Mouse (Mus musculus): ENCODE measurements around the gene BC017158. TPM values are rescaled to one million over a fixed set of nuclear protein-coding genes. Genes with fewer than 3 reads are reported as not detected.
A peak's percentile ranks its signal among the peaks of the same experiment; 100 is the strongest.

The BC017158 gene
- polyA plus RNA-seq, 1 experiment from 2014 or later, result 16.7 TPM

- Histone ChIP-seq H3K4me3 (ENCODE audit: low read depth, low read length) (no peak overlapping the region), H3K27ac (ENCODE audit: low read length) (no peak overlapping the region), H3K27me3 (replicated peaks; ENCODE audit: insufficient read depth, low read length) (no peaks in the 10 kb centered on the region), H3K36me3 (ENCODE audit: insufficient read depth, low read length) (no peaks in the 10 kb centered on the region), H3K4me1 (ENCODE audit: insufficient read depth, low read depth, low read length) (peaks cover 8% of the 10 kb centered on the region; the same call in 1 of the 2 replicates), H3K9ac (replicated peaks; ENCODE audit: low read depth) (no peak overlapping the region), H3K4me2 (replicated peaks; ENCODE audit: low read depth, low read length) (no peak overlapping the region), H3K9me3 (ENCODE audit: low read length) (no peaks in the 10 kb centered on the region)
- 32% methylated on average over 8 of the region's 8 CpGs for WGBS
- ATAC-seq (peak; percentile 23; the same call in 1 of the 2 replicates), DNase-seq (ENCODE audit: low spot score) (peak; percentile 46)
- TF ChIP-seq EP300 (IDR thresholded peaks at IDR 0.05), result no peak
- TF ChIP-seq CTCF (IDR thresholded peaks at IDR 0.05), result no peak
Observed at GRCm38 (mm10) chr7:128310229-128310688, 12.3 kb upstream of the BC017158 start.

GRCm38 (mm10) chr7:128309776-128310175, 11.8 kb upstream of the BC017158 start:
- WGBS, result 43% methylated on average over 1 of the region's 1 CpGs
- Histone ChIP-seq H3K36me3 (ENCODE audit: insufficient read depth, low read length) (no peaks in the 10 kb centered on the region), H3K4me3 (ENCODE audit: low read depth, low read length) (no peak overlapping the region), H3K27ac (ENCODE audit: low read length) (no peak overlapping the region), H3K4me1 (ENCODE audit: insufficient read depth, low read depth, low read length) (peaks cover 8% of the 10 kb centered on the region; the same call in 1 of the 2 replicates), H3K9me3 (ENCODE audit: low read length) (no peaks in the 10 kb centered on the region), H3K4me2 (replicated peaks; ENCODE audit: low read depth, low read length) (no peak overlapping the region), H3K9ac (replicated peaks; ENCODE audit: low read depth) (no peak overlapping the region), H3K27me3 (replicated peaks; ENCODE audit: insufficient read depth, low read length) (no peaks in the 10 kb centered on the region)
- ATAC-seq (no peak), DNase-seq (ENCODE audit: low spot score) (peak; percentile 33)
- TF ChIP-seq CTCF (IDR thresholded peaks at IDR 0.05) (no peak), EP300 (IDR thresholded peaks at IDR 0.05) (no peak)

- DNase-seq (ENCODE audit: low spot score), result no peak
Observed at GRCm38 (mm10) chr7:128309216-128309615, 11.2 kb upstream of the BC017158 start.

GRCm38 (mm10) chr7:128307851-128308250, 9.9 kb upstream of the BC017158 start:
- TF ChIP-seq EP300 (IDR thresholded peaks at IDR 0.05) (0 out of 2 replicates have a peak, but pooled peaks have one; percentile 29), CTCF (IDR thresholded peaks at IDR 0.05) (no peak)
- peak; percentile 48 for DNase-seq (ENCODE audit: low spot score)
- H3K27ac ChIP-seq (ENCODE audit: low read length), result 0 out of 2 replicates have a peak overlapping the region, but pooled peaks have one; percentile 14
- 0 out of 2 replicates have a peak, but pooled peaks cover 3% of the 10 kb centered on the region for H3K4me1 ChIP-seq (ENCODE audit: insufficient read depth, low read depth, low read length)
- H3K27me3 ChIP-seq (replicated peaks; ENCODE audit: insufficient read depth, low read length), result no peaks in the 10 kb centered on the region
- H3K36me3 ChIP-seq (ENCODE audit: insufficient read depth, low read length), result no peaks in the 10 kb centered on the region
- no peaks in the 10 kb centered on the region for H3K9me3 ChIP-seq (ENCODE audit: low read length)
- peak; percentile 50; the same call in 1 of the 2 replicates for ATAC-seq
- H3K9ac ChIP-seq (replicated peaks; ENCODE audit: low read depth), result no peak overlapping the region
- H3K4me2 ChIP-seq (replicated peaks; ENCODE audit: low read depth, low read length), result no peak overlapping the region
- no peak overlapping the region for H3K4me3 ChIP-seq (ENCODE audit: low read depth, low read length)

More at GRCm38 (mm10) chr7:128309216-128309615, 11.2 kb upstream of the BC017158 start:
- no peaks in the 10 kb centered on the region for H3K36me3 ChIP-seq (ENCODE audit: insufficient read depth, low read length)
- ATAC-seq, result no peak
- 32% methylated on average over 3 of the region's 3 CpGs for WGBS
- no peak overlapping the region for H3K9ac ChIP-seq (replicated peaks; ENCODE audit: low read depth)
- H3K9me3 ChIP-seq (ENCODE audit: low read length), result no peaks in the 10 kb centered on the region
- H3K27me3 ChIP-seq (replicated peaks; ENCODE audit: insufficient read depth, low read length), result no peaks in the 10 kb centered on the region
- TF ChIP-seq CTCF (IDR thresholded peaks at IDR 0.05) (no peak), EP300 (IDR thresholded peaks at IDR 0.05) (no peak)
- no peak overlapping the region for H3K4me2 ChIP-seq (replicated peaks; ENCODE audit: low read depth, low read length)
- no peak overlapping the region for H3K27ac ChIP-seq (ENCODE audit: low read length)
- peaks cover 8% of the 10 kb centered on the region; the same call in 1 of the 2 replicates for H3K4me1 ChIP-seq (ENCODE audit: insufficient read depth, low read depth, low read length)
- no peak overlapping the region for H3K4me3 ChIP-seq (ENCODE audit: low read depth, low read length)

GRCm38 (mm10) chr7:128304907-128305306, 6.9 kb upstream of the BC017158 start:
- peak; percentile 93 for DNase-seq (ENCODE audit: low spot score)
- no peak overlapping the region for H3K4me3 ChIP-seq (ENCODE audit: low read depth, low read length)
- no peaks in the 10 kb centered on the region for H3K9me3 ChIP-seq (ENCODE audit: low read length)
- H3K4me1 ChIP-seq (ENCODE audit: insufficient read depth, low read depth, low read length), result 0 out of 2 replicates have a peak, but pooled peaks cover 3% of the 10 kb centered on the region
- no peaks in the 10 kb centered on the region for H3K27me3 ChIP-seq (replicated peaks; ENCODE audit: insufficient read depth, low read length)
- TF ChIP-seq EP300 (IDR thresholded peaks at IDR 0.05), result no peak
- TF ChIP-seq CTCF (IDR thresholded peaks at IDR 0.05), result peak; percentile 73
- whole genome bisulfite sequencing, result 1% methylated on average over 5 of the region's 5 CpGs
- no peak overlapping the region for H3K9ac ChIP-seq (replicated peaks; ENCODE audit: low read depth)
- no peak overlapping the region; the same call in 1 of the 2 replicates for H3K27ac ChIP-seq (ENCODE audit: low read length)
- peak; percentile 74 for ATAC-seq
- H3K36me3 ChIP-seq (ENCODE audit: insufficient read depth, low read length), result no peaks in the 10 kb centered on the region
- H3K4me2 ChIP-seq (replicated peaks; ENCODE audit: low read depth, low read length), result no peak overlapping the region

GRCm38 (mm10) chr7:128304198-128304597, 6.2 kb upstream of the BC017158 start:
- Histone ChIP-seq H3K36me3 (ENCODE audit: insufficient read depth, low read length) (no peaks in the 10 kb centered on the region), H3K9ac (replicated peaks; ENCODE audit: low read depth) (no peak overlapping the region), H3K27ac (ENCODE audit: low read length) (peak overlapping the region; percentile 33; the same call in 1 of the 2 replicates), H3K4me1 (ENCODE audit: insufficient read depth, low read depth, low read length) (0 out of 2 replicates have a peak, but pooled peaks cover 3% of the 10 kb centered on the region), H3K4me3 (ENCODE audit: low read depth, low read length) (no peak overlapping the region), H3K27me3 (replicated peaks; ENCODE audit: insufficient read depth, low read length) (no peaks in the 10 kb centered on the region), H3K4me2 (replicated peaks; ENCODE audit: low read depth, low read length) (no peak overlapping the region), H3K9me3 (ENCODE audit: low read length) (no peaks in the 10 kb centered on the region)
- WGBS, result 40% methylated on average over 6 of the region's 6 CpGs
- TF ChIP-seq CTCF (IDR thresholded peaks at IDR 0.05) (no peak), EP300 (IDR thresholded peaks at IDR 0.05) (peak; percentile 42; the same call in 1 of the 2 replicates)
- DNase-seq (ENCODE audit: low spot score) (peak; percentile 80), ATAC-seq (peak; percentile 71)

Measured in lung, postnatal 0 days (tissue).